Mouse (Mus musculus) regulatory T cell (primary cell): Measurements from ENCODE around the gene Zfp281.

ENCODE experiments used
- in situ Hi-C: fragments of 300-600 bp; cut with MboI, MseI; formaldehyde crosslinking; loops from one replicate; pipeline ENCODE4 v1.15.1; 2025; ENCODE audit warnings: high pct_unique_total_duplicates

The Zfp281 gene

DNA sequence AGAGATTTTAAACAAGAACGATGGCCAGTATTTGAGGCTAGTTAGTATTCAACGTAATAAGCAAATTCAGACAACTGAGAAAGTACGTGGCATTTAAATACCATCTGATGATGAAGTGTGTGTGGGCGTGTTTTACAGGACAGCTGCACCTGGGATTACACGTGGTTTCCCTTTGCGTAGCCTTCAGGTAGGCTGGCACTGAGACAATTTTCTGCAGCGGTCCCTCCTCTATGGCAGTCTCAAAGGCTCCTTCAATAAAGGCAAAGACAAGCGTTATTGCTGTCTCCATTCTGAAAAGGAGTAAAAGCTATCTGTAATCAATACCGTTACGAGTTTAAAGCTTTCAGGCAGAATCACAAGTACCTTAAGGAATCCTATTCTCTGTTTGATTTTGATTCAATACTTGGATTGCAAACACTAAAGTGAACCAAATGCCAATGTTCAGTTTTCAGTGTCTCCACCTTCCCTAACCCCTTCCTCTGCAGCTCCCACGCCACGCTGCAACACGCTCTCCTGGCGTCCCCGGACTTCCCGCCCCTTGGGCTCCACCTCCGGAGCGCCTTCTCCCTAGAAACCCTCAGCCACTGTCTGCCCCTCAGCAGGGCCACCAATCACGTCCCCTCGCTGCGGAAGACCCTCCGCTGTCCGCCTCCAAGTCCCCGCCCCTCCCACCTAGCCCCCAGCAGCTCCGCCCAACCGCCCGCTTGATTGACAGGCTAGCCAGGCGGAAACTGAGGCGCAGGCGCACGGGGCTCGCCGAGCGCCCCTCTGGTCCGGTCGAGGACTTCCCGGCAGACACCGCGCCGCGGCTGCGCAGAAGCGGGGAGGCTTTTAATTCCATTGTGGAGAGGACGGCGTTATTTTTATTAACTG, at the start of gene Zfp281:
Gene Zfp281, plus strand, starts transcription at position 756 of the 873 bp plus-strand sequence.
- in situ Hi-C loops: no loop called here

DNA sequence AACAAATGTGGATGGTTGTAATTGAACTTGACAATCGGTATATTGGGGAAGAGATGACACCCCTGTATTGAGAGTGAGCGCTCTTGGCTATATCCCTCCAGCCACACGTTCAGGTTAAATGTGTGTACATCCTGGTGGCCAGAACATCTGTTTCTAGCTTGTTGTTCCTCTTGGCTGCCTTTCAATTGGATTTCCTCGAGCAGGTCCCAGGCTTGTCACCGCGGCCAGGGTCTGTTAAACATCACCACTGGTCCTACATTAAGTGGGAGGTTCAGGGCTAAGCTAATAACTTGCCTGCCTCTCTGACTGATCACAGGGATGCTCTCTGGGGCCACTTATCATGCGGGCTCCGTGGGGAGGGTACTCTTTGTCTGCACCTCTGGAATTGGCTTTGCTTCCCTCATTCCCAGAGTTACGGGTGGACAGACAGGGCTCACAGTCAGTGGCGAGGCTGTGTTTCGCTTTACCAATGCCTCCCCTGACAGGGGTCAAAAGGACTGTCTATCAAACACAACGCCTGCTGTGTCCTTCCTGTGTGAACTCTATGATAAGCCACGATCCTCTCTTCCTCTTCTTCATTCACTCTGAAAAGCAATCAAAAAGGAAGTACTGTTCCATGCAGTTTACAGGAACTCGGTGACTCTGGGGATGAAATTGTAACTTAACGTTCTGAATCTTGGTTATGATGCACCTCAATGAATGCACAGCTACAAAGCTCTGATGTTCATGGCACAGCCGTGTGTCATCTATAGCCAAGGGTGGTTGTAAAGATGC, 46.6 kb upstream of the Zfp281 start:
- in situ Hi-C loops: no loop called here

- in situ Hi-C loops: no loop called here
Measured at GRCm38 (mm10) chr1:136579360-136579759, 45.3 kb upstream of the Zfp281 start.

DNA sequence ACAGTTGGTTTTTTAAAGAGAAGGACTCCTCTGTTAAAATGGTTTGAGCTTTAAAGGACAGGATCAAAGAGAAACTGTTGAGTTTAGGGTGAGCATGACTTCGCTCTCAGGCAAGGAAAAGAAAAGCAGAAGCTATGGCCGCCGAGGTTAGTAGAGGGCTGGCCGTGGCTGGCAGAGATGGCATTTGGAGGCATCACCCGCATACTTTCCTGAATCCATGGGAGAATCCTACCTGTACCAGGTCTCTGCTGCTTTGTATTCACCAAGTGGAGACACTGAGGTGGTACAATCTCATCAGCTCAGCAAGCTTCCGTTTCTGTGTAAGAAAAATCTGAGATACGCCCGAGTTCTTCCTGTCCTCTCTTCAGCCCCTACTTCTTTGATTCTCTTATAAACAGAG, 44.4 kb upstream of the Zfp281 start:
- in situ Hi-C loops: loop anchor here (10.0 kb wide), 1 partner anchor 895 kb away; no protein-coding TSS in a partner anchor

DNA sequence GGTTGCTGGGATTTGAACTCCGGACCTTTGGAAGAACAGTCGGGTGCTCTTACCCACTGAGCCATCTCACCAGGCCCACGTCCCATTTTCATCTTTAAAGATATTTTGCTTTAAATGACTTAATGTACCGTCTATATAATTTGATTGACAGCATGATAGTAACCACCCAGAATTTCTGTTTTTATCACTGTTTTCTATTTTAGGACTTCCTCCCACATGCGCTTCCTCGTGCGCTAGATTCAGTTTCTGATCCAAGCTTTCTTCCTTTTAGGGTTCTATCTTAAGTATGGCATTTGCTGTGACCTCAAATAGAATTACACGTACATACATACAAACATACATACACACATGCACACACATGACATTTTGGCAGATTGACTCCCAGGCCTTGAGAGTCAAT, 42.9 kb upstream of the Zfp281 start:
- in situ Hi-C loops: loop anchor here (10.0 kb wide), 1 partner anchor 893 kb away; no protein-coding TSS in a partner anchor

GRCm38 (mm10) chr1:136587761-136588405, 36.8 kb upstream of the Zfp281 start:
- in situ Hi-C loops: loop anchor here (10.0 kb wide), 1 partner anchor 887 kb away; no protein-coding TSS in a partner anchor

DNA sequence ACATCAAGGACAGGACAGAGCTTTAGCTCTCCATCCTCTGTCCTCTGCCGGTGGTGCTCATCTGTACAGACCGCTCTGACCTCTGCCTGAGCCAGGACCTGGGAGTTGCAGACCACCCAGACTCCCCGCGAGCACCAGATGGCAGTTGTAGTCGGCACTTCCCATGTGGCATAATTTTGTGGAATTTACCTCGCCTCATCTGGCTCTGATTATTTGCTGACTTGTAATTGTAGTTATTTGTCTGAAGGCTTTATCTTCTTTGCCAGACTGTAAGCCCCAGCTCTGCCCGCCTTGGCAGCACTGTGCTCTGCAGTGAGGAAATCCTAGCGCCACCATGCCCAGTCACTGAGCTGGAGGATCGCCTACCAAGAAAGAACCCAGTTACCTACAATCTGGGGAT, 35.8 kb upstream of the Zfp281 start:
- in situ Hi-C loops: loop anchor here (10.0 kb wide), 1 partner anchor 886 kb away; no protein-coding TSS in a partner anchor

GRCm38 (mm10) chr1:136592741-136593140, 32.0 kb upstream of the Zfp281 start:
- in situ Hi-C loops: no loop called here

GRCm38 (mm10) chr1:136594235-136594850, 30.4 kb upstream of the Zfp281 start:
- in situ Hi-C loops: no loop called here

DNA sequence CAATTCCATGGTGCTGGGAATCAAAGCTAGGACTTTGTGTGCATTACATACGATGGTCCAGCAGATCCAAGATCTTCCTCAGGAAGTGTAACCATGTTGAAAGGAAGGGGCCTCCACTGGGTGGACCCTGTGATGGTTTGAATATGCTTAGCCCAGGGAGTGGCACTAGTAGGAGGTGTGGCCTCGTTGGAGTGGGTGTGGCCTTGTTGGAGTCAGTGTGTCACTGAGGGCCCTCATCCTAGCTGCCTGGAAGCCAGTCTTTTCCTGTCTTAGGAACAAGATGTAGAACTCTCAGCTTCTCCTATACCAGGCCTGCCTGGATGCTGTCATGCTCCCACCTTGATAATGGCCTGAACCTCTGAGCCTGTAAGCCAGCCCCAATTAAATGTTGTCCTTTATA, 27.9 kb upstream of the Zfp281 start:
- in situ Hi-C loops: no loop called here

- in situ Hi-C loops: no loop called here
Measured at GRCm38 (mm10) chr1:136598286-136598685, 26.4 kb upstream of the Zfp281 start.

DNA sequence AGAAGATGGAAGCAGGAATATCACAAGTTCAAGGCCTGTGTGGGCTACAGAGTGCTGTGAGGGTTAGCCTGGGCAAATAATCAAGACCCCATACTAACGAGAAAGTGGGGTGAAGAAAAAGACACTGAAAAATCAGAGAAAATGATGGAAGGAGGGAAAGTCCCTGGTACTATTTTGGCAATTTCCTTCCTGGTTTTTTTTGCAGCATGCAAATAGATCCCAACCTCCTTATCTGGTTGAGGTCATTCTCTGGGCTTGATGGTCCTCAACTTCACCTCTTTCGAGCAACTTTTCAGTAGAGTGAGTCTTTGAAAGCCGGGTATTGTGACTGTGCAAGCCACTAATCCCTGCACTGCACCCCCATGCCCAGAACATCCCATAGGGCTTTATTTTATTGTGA, 24.6 kb upstream of the Zfp281 start:
- in situ Hi-C loops: no loop called here

DNA sequence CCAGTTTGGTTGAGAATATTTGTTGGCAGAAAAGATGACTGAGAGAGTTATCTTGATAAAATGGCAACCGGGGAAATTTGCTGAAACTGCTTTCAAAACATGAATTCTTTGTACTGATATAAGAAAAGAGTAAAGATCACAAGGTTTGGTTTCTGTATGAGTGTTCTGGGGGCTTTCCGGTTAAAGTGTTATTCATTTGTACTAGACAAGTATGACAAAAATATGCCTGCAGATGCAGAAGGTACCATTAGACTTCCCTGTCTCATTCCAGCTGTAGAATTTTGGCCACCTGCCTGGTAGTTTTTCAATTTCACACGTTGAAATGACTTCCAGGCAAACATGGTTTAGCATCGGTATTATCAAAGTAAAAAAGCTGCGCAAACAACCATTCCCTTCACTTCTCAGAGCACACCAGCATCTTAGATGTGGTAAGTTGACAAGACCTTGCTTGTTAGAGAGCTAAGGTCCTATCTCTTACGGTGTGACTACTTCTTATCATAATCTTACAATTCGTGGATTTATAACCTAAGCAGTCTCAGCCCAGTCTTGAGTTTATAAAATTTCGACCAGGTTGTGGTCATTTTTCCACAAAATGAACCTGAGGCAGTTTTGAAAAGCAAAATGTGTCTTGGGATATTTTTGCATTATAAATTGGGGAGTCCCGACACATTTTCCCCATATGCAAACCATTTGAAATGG, 23.9 kb upstream of the Zfp281 start:
- in situ Hi-C loops: no loop called here

GRCm38 (mm10) chr1:136601346-136601888, 23.3 kb upstream of the Zfp281 start:
- in situ Hi-C loops: no loop called here

- in situ Hi-C loops: no loop called here
Measured at GRCm38 (mm10) chr1:136602303-136602702, 22.4 kb upstream of the Zfp281 start.

- in situ Hi-C loops: no loop called here
Measured at GRCm38 (mm10) chr1:136604190-136604589, 20.5 kb upstream of the Zfp281 start.

DNA sequence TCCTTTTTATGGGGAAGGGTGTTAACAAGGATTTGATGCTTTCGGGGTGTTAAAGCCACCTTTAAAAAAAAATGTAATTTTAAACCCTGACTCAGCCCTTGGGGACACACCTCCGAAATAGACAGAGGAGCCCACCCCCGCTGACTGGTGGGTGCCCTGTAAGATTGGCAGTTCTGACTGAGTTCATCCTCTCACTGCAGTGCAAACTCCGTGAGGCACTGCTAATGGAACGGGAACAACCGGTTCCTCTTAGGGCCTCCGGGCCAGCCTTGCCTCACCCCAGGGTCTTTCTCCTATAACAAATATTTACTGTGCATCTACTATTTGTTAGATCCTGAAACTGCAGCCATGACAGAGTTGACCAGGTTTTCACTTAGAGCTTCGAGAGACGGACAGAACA, 18.9 kb upstream of the Zfp281 start:
- in situ Hi-C loops: no loop called here

GRCm38 (mm10) chr1:136606278-136606677, 18.4 kb upstream of the Zfp281 start:
- in situ Hi-C loops: no loop called here

GRCm38 (mm10) chr1:136608339-136609261, 16.1 kb upstream of the Zfp281 start:
- in situ Hi-C loops: no loop called here

DNA sequence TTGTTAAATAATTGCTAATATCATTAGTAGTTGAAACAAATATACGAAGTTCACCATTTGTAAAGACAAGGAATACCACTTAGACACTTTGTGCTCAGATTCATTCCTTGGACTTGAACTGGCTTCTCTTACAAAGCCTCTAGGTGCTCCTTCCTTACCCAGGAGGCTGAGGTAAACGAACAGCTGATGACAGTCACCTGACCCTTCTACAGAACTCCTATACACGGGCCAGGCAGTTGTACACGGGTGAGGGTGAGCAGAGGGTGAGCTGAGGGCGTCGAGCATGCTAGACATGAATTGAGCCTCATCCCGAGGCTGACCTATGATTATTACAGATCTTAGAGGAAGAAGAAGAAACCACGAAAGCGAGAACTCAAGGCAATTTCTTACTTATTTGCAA, 12.9 kb upstream of the Zfp281 start:
- in situ Hi-C loops: no loop called here
